Mouse (Mus musculus): ENCODE results near the gene Mrgpre. TPM values are rescaled to one million over a fixed set of nuclear protein-coding genes. Genes with fewer than 3 reads are reported as not detected.

The Mrgpre gene
- total RNA-seq, 4 experiments from 2014 or later = 5.2 to 7.3 (median 6.9) TPM

- peak; percentile 64 to 73 for DNase-seq (ENCODE audit: low spot score in 2 of 2)
Measured at GRCm38 (mm10) chr7:143739511-143740461, 44.5 kb downstream of the Mrgpre start.

- no peak for DNase-seq (ENCODE audit: low spot score in 2 of 2)
Measured at GRCm38 (mm10) chr7:143738601-143739006, 45.7 kb downstream of the Mrgpre start.

GRCm38 (mm10) chr7:143738194-143738593, 46.1 kb downstream of the Mrgpre start:
- DNase-seq (ENCODE audit: low spot score in 2 of 2) = no peak

- no peak for DNase-seq (ENCODE audit: low spot score in 2 of 2)
Measured at GRCm38 (mm10) chr7:143733746-143734145, 50.6 kb downstream of the Mrgpre start.

GRCm38 (mm10) chr7:143729886-143730285, 54.4 kb downstream of the Mrgpre start:
- DNase-seq (ENCODE audit: low spot score in 2 of 2) = no peak

Small RNA genes within 50 kb of the gene (microRNA-seq; reads per million reads assigned to microRNA genes)
- gene Gm22064 = 0 reads per million in 2 experiments

Other genes starting within 250 kb of the Mrgpre start
- 100 to 1,000 TPM in 3 of 4 experiments, 10 to 100 TPM in 1; 97.7 to 112 (median 104) TPM for gene Nap1l4, start 235.4 kb downstream of the Mrgpre start, total RNA-seq (2022)
- gene Cars, start 184.4 kb downstream of the Mrgpre start, total RNA-seq (2022) = 10 to 100 TPM; 48.3 to 57.0 (median 53.5) TPM
- under 1 TPM in 2 of 4 experiments, not detected in 2; 0.16 to 0.32 TPM for gene Tnfrsf26, start 155.8 kb downstream of the Mrgpre start, total RNA-seq (2022)
- gene Tnfrsf22, start 134.8 kb downstream of the Mrgpre start, total RNA-seq (2022) = 1 to 10 TPM; 1.7 to 2.6 (median 2.2) TPM
- 1 to 10 TPM; 1.3 to 2.7 (median 2.0) TPM for gene Tnfrsf23, start 98.6 kb downstream of the Mrgpre start, total RNA-seq (2022)
- gene Osbpl5, start 27.5 kb downstream of the Mrgpre start, total RNA-seq (2022) = 10 to 100 TPM; 20.0 to 24.8 (median 22.7) TPM
- gene Mrgprg, start 17.5 kb downstream of the Mrgpre start, total RNA-seq (2022) = not detected
- gene Nadsyn1, start 38.3 kb upstream of the Mrgpre start, total RNA-seq (2022) = 10 to 100 TPM in 1 of 4 experiments, 1 to 10 TPM in 3; 6.7 to 12.4 (median 7.3) TPM
- gene Dhcr7, start 38.6 kb upstream of the Mrgpre start, total RNA-seq (2022) = 10 to 100 TPM; 42.1 to 48.1 (median 44.7) TPM
- gene Gm498, start 82.3 kb upstream of the Mrgpre start, total RNA-seq (2022) = not detected
- 100 to 1,000 TPM; 100 to 137 (median 119) TPM for gene Shank2, start 217.4 kb upstream of the Mrgpre start, total RNA-seq (2022)

All from layer of hippocampus, adult 8-10 months (tissue).